Mouse (Mus musculus): ENCODE data around the gene S1pr5.
"Not testable (repeated sequence)": the region's sequence is repeated elsewhere in the genome, so short reads cannot be mapped to it uniquely, and the experiment has no call there.

The S1pr5 gene

GRCm38 (mm10) chr9:21248326-21248725 is at the start of gene S1pr5:
Gene S1pr5, minus strand, starts transcription at chr9:21248443.
- no peak for DNase-seq (ENCODE audit: low spot score)

- no peak for DNase-seq (ENCODE audit: low spot score)
These were observed 44.0 kb upstream of the S1pr5 start for GRCm38 (mm10) chr9:21292271-21292670.

GRCm38 (mm10) chr9:21291868-21292267 is 43.6 kb upstream of the S1pr5 start:
- DNase-seq (ENCODE audit: low spot score), result not testable (repeated sequence)

GRCm38 (mm10) chr9:21291022-21291787 is 43.0 kb upstream of the S1pr5 start, which contains the start of gene Cdkn2d:
Gene Cdkn2d, minus strand, starts transcription at chr9:21291407.
- DNase-seq (ENCODE audit: low spot score), result peak; percentile 97

GRCm38 (mm10) chr9:21290589-21290988 is 42.3 kb upstream of the S1pr5 start:
- peak; percentile 25 for DNase-seq (ENCODE audit: low spot score)

- DNase-seq (ENCODE audit: low spot score), result no peak
These were observed 41.1 kb upstream of the S1pr5 start for GRCm38 (mm10) chr9:21289337-21289671.

GRCm38 (mm10) chr9:21288404-21289336 is 40.4 kb upstream of the S1pr5 start:
- DNase-seq (ENCODE audit: low spot score), result no peak

GRCm38 (mm10) chr9:21287571-21288402 is 39.5 kb upstream of the S1pr5 start, which contains the start of gene Kri1:
Gene Kri1, minus strand, starts transcription at chr9:21287969.
- peak; percentile 96 for DNase-seq (ENCODE audit: low spot score)

GRCm38 (mm10) chr9:21286753-21287152 is 38.5 kb upstream of the S1pr5 start:
- no peak for DNase-seq (ENCODE audit: low spot score)

GRCm38 (mm10) chr9:21283994-21284393 is 35.8 kb upstream of the S1pr5 start:
- no peak for DNase-seq (ENCODE audit: low spot score)

GRCm38 (mm10) chr9:21283591-21283990 is 35.3 kb upstream of the S1pr5 start:
- no peak for DNase-seq (ENCODE audit: low spot score)

- no peak for DNase-seq (ENCODE audit: low spot score)
These were observed 29.5 kb upstream of the S1pr5 start for GRCm38 (mm10) chr9:21277776-21278175.

- DNase-seq (ENCODE audit: low spot score), result no peak
These were observed 28.1 kb upstream of the S1pr5 start for GRCm38 (mm10) chr9:21276307-21276706.

GRCm38 (mm10) chr9:21275727-21276126 is 27.5 kb upstream of the S1pr5 start:
- no peak for DNase-seq (ENCODE audit: low spot score)

- DNase-seq (ENCODE audit: low spot score), result no peak
These were observed 26.9 kb upstream of the S1pr5 start for GRCm38 (mm10) chr9:21275013-21275710.

GRCm38 (mm10) chr9:21274336-21274735 is 26.1 kb upstream of the S1pr5 start:
- no peak for DNase-seq (ENCODE audit: low spot score)

GRCm38 (mm10) chr9:21273520-21274228 is 25.4 kb upstream of the S1pr5 start:
- no peak for DNase-seq (ENCODE audit: low spot score)

GRCm38 (mm10) chr9:21273094-21273493 is 24.9 kb upstream of the S1pr5 start:
- DNase-seq (ENCODE audit: low spot score), result no peak

- DNase-seq (ENCODE audit: low spot score), result no peak
These were observed 24.1 kb upstream of the S1pr5 start for GRCm38 (mm10) chr9:21272391-21272790.

- DNase-seq (ENCODE audit: low spot score), result not testable (repeated sequence)
These were observed 21.3 kb upstream of the S1pr5 start for GRCm38 (mm10) chr9:21269590-21269989.

GRCm38 (mm10) chr9:21268305-21268704 is 20.1 kb upstream of the S1pr5 start:
- no peak for DNase-seq (ENCODE audit: low spot score)

Measured in urinary bladder, postnatal 25 days (tissue).